Mouse (Mus musculus) heart, adult 2 months (tissue): ENCODE measurements around the gene Zdhhc14.

Experiments
- CTCF ChIP-seq: fragments of 200-600 bp; IDR thresholded peaks from 2 replicates; pipeline ENCODE4 v1.8.1; 2022; ENCODE audit warnings: antibody characterized with exemption, mild to moderate bottlenecking, moderate library complexity
- EP300 ChIP-seq: fragments of 200-500 bp; IDR thresholded peaks from 2 replicates; pipeline ENCODE4 v1.6.1; 2011; ENCODE audit warnings: low read depth, low read length, control low read depth; ENCODE audit not compliant: insufficient read depth
- POLR2A ChIP-seq: fragments of 200-500 bp; IDR thresholded peaks from 2 replicates; pipeline ENCODE4 v1.6.1; 2011; ENCODE audit warnings: mild to moderate bottlenecking, low read depth, low read length, control low read depth; ENCODE audit not compliant: insufficient read depth

DNA sequence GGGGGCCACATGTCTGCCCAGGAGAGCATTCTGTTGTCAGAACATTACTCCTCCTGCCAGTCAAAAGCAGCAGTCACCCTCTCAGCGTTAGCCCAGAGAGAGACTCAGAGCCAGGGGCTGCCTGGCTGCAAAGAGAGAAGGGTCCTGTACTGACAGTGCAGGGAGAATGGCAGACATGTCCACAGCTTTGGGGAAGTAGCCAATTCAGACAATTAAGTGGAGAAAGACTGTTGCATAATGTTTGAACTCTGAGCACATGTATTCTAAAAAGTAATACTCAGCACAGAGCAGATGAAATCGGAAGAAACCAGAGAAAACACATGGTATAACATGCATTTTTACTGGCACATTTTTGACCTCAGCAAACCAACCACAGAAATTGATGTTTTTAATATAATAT is 292.9 kb downstream of the Zdhhc14 start:
- no peak for TF ChIP-seq CTCF
- TF ChIP-seq POLR2A = no peak
- no peak for TF ChIP-seq EP300
